Mouse (Mus musculus): ENCODE measurements at regions not wholly inside any gene's neighbourhood (a gene's known extent, or its start where the extent isn't known, plus 50 kb on each side); places are given as distances from the start of the nearest gene placed in this dataset.

DNA sequence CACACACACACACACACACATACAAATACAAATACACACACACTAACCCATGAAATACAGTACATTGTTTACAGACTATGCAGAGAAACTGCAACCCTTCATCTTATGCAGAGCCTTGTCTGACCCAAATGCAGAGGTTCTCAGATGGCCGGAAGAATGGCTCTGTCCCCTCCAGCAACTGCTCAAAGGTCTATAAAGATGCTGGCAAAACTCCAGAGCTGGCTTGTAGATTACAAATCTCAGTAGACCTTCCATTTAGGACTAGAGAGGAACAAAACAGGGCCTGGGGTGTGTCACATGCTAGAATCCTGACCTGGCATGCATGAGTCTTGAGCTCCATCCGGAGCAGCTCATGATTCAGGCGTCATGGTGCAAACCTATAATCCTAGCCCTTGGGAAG lies 364.4 kb upstream of the Runx1 start:
- no peak for DNase-seq (ENCODE audit: low spot score)

DNA sequence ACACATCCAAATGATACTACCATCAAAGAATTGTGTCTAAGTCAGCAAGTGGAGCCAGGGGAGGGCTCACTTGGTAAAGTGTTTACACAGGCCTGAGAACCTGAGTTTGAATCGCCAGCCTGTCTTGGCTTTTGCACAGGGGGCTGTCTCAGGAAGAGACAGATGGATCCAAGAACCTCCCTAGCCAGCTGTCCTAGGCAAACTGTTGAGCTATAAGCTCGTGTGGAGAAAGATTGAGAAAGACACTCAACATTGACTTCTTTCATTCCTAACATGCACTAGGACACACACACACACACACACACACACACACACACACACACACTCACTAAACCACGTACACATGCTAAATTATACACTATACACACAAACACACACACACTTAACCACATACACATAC lies 363.9 kb upstream of the Runx1 start:
- no peak for DNase-seq (ENCODE audit: low spot score)

DNA sequence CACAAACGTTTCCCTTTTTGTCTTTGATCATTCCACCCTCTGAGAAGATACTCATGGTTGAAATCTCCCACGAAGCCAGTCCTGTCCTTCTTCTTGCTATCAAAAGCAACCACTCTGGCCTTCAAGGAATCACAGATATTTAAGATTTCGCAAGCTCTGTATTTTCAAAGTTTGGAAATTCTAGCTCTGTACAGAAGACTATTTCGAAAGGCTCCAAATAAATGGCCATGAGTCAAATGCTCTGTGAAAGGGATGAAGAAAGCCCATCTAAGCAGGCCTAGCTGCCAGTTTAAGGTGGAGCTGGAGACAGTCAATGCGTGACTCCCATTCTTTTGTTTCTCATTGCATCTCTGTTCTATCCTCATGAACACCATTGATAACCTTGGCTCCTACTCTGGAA lies 363.5 kb upstream of the Runx1 start:
- no peak for DNase-seq (ENCODE audit: low spot score)

DNA sequence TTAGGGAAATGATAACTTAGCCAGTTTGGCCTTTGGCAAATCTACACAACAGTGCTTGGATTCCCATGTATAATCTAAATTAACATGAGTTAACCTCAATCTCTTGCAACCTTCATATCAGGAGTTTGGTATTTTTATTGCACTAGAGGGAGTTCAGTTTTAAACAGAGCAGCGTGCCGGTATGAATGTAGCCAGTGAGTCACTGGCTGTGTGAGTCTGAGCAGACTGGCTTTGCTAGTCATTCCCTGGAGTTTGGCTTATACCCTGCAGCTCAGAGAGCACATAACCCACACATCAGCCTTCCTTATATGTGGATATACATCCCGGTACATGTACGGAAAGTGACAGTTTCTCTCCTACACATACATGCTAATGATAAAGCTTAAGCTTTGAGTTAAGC lies 360.6 kb upstream of the Runx1 start:
- no peak for DNase-seq (ENCODE audit: low spot score)

DNA sequence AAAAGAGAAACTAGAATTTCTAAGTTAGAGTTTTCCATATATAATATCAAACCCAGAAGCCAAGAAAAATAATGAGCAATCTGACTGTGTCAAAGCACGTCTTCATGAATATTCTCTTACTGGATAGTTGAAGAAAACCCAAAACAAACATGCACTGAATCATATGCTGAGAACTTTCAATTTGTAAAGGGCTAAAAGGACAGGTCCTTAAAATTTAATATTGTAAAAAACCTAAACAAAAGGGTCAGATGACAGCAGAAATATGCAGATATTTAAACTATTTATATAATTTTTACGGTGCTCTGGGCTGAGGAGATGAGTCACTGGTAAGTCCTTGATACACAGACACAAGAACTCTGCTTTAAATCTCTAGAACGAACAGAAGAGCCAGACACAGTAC lies 356.7 kb upstream of the Runx1 start:
- DNase-seq (ENCODE audit: low spot score): no peak

DNA sequence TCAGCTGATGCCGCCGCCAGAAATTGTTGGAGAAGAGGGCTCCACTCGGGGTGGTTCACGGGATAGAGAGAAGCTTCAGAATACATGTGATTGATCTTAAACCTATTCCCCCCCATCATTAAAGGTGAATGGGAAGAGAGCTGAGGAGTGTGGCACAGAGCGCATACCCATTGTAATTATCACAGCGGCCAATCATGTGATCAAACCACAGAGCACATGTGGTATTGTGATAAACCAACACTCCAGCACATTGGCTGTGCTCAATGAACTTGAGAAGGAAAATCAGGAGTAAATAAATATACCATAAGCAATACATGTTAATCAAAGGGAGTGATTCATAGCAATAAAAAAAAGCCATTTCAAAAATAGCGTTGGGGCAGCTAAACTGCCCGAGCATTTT lies 355.5 kb upstream of the Runx1 start:
- DNase-seq (ENCODE audit: low spot score): no peak

DNA sequence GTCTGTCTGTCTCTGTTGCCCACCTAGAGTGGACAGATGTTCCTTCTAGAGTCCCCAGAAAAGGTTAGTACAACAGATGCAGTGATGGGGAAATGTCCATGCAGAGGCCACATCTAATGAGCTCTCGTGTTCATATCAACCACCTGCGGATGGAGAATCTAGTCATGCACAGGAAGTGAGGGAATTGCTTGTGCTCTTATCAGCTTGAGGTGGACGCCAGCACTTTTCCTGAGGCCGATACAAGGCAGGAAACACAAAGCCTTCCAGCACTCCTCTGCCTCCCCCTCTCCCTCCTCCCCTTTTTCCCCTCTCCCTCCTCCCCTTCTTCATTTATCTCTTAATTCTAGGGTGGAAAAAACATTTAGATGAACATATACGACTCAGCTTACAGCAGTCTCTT lies 354.3 kb upstream of the Runx1 start:
- DNase-seq (ENCODE audit: low spot score): no peak

DNA sequence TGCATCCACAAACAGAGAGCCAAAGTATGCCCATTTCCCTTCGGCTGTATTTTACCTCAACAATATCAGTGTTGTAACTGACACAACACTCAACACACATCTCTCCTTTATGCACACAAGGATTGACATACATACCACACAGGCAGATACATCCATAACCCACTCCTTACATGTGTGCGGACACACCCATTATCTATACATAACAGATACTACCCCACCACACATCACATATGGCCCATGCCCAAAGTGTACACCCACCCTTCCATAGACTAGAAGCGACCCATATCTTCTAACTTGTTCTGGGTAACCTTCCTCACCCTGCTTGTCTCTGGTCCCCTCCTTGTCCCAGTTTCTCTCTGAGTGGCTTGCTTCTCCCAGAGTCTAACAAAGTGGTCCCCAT lies 340.7 kb upstream of the Runx1 start:
- no peak for DNase-seq (ENCODE audit: low spot score)

DNA sequence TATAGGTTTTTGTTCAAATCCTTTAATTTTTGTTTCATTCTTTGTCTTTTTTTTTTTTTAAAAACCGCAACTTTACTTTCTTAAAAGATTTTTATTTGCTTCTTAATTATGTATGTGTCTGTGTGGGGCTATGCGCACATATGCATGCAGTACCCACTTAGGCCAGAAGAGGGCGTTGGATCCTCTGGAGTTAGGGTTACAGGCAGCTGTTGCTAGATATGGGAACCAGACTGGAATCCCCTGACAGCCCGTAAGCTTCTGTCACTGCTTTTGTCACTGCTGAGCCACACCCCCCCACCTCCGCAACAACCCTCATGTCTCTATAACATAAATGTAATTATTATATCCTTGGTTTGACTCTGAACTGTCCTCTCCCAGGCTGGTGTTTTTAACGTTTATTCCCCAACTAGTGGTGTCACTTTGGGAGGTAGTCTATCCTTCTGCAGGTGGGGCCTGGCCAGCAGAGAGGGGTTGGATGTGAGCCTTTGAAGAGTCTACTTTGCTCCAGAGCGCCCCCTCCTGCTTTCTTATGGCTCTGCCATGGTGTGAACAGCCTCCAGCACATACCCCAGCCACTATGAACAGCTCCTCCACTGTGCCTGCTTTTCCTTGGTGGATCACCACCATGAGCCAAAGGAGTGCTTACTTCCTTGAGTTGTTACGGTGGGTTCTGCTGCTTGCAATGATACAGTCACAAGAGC lies 332.7 kb upstream of the Runx1 start:
- no peak for DNase-seq (ENCODE audit: low spot score)

DNA sequence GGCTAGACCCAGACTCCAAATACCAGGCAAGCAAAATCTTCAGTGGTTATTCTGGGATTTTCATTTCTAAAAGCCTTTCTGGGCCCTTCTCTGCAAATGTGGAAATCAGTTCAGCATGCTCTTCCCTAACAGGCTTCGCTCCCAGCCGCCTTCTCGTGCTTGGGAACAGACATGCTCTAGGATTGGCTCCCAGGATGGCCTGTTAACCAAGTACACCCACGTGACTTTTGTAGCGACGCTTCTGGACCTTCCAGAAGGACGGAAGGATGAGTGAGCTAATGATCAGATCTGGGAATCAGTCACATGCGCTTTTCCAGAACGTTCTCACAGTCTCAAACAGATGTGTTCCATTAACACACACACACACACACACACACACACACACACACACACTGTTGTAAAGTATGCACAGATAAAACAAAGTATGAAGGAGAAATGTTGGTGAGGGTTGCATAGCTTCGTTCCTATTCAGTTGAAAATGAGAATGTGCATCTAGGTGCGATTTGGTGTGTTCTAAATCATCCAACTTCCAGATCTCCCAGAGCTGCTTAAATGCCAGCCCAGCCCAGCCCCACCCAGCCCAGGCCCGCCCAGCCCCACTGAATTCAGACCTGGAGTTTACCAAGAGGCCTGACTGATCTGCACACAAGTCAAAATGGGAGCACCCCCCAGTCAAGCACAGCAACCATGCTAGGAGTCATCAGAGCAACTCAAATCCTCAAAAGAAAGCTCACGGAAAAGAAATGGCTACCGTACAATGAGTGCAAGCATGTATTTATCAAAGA lies 327.8 kb upstream of the Runx1 start:
- DNase-seq (ENCODE audit: low spot score): no peak

DNA sequence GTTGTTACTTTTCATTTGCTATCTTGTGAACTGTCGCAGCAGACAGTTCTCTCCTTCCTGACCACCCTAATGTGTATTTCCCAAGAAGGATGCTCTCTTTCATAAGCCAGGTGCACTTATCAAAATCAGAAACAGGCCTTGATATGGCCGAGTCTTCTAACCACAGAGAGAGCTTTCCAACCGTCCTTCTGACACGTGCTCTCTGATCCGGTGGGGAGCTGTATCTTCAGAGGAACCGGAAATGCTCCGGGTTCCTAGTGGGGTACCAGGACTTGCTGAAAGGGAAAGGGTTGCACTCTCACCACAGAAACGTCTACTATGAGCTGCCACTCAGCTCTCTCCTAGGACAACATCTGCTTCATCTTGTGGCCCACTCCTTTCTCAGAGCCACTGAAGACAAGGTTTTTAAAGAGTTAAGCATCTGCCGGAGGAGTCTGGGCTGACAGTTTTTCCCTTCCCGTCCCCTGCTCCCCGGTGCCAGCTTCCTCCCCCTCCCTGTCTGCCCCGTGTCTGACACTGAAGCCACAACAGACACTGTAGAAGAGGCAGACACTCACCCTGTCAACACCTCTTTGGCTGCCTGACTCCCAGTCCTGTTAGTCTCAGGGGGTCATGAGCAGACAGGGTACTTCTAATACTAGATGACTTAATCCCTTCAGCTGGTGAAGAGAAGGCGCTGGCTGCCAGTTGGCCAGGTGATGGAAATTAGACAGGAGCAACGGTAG lies 327.0 kb upstream of the Runx1 start:
- DNase-seq (ENCODE audit: low spot score): no peak

DNA sequence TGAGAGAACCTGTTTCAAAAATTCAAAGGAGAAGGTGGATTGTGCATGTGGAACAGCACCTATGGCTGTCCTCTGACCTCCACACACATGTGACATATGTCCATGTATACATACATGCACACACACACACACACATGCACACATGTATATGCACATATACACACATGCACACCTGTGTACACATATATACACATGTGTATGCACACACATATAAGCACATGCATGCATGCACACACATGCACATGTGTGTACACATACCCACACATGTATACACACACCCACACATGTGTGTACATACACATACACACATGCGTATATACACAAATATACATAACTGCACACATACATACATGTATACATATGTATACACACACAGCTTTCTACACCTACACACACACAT lies 326.1 kb upstream of the Runx1 start:
- no peak for DNase-seq (ENCODE audit: low spot score)

DNA sequence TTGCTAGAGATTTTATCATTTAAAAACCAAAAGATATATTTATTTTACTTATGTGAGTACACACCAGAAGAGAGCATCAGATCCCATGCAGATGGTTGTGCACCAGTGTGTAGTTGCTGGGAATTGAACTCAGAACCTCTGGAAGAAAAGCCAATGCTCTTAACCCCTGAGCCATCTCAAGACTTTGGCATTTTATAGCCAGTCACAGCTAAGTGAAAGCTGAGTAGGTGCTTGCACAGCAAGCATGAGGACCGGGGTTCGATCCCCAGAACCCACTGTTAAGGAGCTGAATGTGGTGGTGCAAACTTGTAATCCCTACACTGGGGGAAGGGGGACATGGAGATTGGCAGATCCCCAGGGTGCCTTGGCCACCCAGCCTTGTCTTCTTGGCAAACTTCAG lies 325.7 kb upstream of the Runx1 start:
- no peak for DNase-seq (ENCODE audit: low spot score)

DNA sequence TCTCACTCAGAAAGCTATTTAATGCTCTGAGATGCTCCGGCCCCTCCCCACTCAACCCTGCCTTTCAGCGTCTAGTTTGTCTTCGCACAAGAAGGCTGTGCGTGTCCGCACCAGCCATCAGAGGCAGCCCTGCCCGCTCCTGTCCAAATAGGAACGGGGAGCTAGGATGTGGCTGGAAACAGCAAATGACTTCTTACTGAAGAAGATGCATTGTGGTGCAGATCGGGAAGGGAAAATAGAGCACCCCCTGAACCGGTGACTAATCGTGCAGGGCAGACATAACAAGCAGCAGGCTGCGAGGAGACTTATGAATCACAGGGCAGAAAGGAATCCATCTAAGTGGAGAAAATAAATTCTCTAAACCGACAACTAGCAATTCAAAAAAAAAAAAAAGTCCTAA lies 324.5 kb upstream of the Runx1 start:
- DNase-seq (ENCODE audit: low spot score): no peak

DNA sequence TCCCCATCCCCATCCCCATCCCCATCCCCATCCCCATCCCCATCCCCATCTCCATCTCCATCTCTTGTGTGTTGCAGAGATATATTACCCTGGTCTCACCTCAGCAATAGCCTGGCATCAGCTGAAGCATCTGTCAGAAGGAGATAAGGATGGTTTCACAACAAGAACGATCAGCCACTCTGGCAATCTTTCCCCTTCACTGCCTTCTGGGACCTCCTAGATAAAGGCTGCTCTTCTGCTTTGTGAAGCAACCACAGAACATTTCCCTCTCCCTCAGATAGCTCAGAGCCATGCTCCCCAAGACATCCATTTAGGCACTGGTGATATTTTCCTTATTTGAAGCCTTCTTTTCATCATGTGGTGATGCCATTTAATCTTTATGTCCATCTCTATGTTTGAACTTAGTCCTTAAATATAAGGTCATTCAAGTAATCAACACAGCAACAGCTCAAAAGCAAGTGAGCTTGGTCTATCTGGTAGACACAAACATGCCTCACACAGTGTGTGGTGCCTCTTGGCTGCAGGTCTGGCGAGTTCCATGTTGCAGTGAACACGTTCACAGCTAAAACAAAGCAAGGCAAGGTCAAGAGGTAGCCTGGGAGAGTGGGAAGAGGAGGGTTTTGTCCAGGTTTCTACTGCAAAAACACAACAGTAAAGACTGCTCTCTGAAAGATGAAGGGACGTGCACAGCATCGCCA lies 321.7 kb upstream of the Runx1 start:
- DNase-seq (ENCODE audit: low spot score): no peak

DNA sequence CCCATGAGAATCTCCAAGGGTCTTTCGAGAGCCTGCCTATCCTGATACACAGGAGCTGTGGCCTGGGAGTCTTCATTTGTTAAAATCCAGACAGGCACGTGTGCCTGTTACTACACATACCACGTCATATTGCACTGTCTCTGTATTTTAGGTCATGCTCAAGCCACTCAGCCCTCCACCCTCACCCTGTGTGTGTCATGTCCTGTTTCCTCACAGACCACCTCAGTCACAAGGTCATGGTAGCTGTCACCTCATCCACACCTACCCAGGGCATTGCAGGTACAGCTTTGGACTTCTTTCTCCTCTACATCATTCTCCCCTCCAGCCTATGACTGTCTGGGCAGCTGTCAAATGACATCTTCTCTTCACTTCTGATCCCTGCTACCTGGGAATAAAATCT lies 320.9 kb upstream of the Runx1 start:
- no peak for DNase-seq (ENCODE audit: low spot score)

DNA sequence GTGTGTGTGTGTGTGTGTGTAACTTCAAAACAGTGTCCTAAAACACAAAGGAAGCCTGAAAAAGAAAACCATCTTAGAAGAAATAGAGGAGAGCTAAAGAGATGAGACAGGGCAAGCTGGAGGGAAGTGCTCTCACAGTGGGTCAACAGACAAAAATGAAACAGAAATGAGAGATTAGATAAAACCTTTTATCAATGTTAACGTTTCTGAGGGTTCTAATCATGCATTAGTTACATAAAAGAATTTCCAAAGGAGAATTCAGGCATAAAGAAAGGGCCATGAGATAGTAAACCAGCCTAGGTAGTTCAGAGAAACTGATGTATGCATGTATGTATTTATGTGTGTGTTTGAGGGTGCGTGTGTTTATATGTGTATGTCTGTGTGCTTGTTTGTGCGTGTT lies 319.7 kb upstream of the Runx1 start:
- DNase-seq (ENCODE audit: low spot score): no peak

DNA sequence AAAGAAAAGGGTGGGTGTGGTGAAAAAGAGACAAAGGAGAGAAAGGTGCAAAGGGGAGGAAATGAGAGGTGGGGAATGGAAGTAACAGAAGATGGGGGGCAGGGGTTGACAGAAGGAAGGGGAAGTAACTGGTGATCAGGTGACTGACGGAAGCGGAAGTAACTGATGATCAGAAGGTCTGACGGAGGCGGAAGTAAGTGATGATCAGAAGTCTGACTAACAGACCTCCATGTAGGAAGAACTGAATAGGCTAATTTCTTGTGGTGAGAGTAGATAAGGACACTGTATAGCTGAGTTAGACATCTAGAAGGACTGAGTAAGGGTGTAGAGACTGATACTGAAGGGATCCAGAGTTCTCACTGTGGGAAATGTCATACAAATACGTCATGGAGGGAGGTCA lies 318.1 kb upstream of the Runx1 start:
- no peak for DNase-seq (ENCODE audit: low spot score)

DNA sequence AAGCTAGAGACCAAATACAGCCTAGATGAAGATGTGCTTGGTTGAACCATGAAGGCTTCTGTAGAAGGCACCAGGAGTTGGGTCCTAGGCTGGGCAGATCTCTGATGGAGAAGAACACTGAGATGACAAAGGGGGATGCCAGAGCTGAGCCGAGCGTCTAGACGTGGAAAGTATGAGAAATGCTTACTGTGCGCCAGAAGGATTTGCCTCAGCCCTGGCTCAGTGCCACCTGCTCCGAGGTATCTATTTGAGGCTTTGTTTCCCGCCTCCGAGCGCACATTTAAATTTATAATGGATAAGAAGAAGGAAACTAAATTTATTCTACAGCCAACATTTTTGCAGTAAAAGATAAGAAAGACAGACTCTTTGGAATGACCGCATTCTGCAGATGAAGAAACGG lies 317.2 kb upstream of the Runx1 start:
- DNase-seq (ENCODE audit: low spot score): no peak

DNA sequence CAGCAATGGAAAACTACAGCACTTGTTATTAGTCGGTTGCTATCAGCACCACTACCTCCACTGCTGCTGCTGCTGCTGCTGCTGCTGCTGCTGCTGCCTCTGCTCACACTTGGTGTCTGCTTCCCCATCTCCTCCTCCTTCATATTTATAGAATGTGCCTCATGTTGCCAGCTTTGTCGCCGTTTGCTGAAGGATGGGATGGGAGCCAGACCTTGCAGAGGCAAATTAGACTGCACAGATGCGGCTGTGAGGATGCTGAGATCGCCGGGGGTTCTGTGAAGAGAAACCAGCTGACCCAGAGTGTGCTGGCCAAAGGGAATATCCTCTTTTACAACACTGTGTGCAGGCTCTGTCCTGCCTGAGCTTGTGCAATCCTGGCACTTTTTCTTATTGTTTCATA lies 316.0 kb upstream of the Runx1 start:
- no peak for DNase-seq (ENCODE audit: low spot score)

DNA sequence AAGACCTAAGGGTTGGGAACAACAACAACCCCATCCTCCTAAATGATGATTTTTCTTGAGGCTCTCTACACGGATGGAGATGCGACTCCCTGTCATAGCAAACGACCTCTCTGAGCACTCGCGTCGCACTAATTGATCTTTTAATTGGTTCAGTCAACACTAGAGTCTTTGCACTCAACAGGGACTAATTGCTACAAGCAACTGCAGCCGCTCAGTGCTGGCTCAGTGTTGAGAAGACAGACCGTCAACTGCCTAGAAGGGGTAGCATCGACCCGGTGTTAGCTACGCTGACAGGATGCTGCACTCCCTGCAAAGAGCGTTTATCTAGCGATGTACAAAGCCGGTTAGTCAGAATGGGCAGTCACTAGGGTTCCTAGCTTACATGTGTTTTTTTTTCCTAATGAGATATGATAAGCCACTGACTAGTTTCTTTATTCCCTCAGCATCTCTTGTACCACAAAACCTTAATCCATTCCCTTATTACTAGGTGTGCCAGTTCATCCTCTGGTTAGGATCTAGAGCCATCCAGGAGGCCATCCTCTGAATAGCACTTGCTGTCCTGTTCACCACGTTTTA lies 314.7 kb upstream of the Runx1 start:
- no peak for DNase-seq (ENCODE audit: low spot score)

DNA sequence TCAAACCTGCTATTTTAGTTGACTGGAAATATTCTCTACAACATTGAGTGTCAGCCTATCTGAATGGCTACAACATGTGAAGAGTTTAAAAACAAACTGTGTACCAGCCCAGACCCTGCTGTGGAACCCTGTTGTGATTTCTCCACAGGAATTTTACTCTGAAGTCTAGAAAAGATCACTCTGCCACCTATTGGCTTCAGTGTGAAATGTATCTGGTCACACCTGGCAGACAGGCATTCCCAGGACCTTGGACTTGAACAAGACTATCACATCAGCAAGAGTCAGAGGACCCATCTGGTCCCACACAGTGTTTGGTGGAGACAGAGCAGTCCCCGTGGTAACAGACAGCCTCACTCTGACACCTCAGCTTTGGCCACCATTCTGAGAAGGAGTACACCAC lies 311.3 kb upstream of the Runx1 start:
- DNase-seq (ENCODE audit: low spot score): no peak

All from ovary, postnatal 14 days (tissue).